Mouse (Mus musculus) liver, adult 10 weeks (tissue): ENCODE results near the gene Golt1a. TPM values are rescaled to one million over a fixed set of nuclear protein-coding genes. Genes with fewer than 3 reads are reported as not detected.

Source experiments
- polyA plus RNA-seq: library from polyadenylated mRNA; stranded (reverse); fragments of 350-450 nt; fragmentation: Illumina TruSeq; extraction: RNeasy Lipid Tissue Mini Kit (QIAGEN cat#74804); gene quantifications from one replicate; pipeline ENCODE4 v1.2.3, GENCODE M21; 2014; ENCODE audit warnings: low read depth, low replicate concordance

Gene Golt1a
- 3.9 TPM for polyA plus RNA-seq

GRCm38 (mm10) chr1:133309652-133310267 is at the start of gene Golt1a:
Gene Golt1a, plus strand, starts transcription at chr1:133309800.

GRCm38 (mm10) chr1:133321267-133321925 is 11.8 kb downstream of the Golt1a start, which contains the start of gene Kiss1:
Gene Kiss1, plus strand, starts transcription at chr1:133321875.

GRCm38 (mm10) chr1:133350210-133350609 is 40.6 kb downstream of the Golt1a start, which contains the start of gene Ren1:
Gene Ren1, plus strand, starts transcription at chr1:133350510.

GRCm38 (mm10) chr1:133363276-133364021 is 53.8 kb downstream of the Golt1a start, which contains the start of gene Etnk2:
Gene Etnk2, plus strand, starts transcription at chr1:133363572.

Other genes starting within 250 kb of the Golt1a start
- 75.1 TPM for gene Ppp1r15b, start 178.7 kb upstream of the Golt1a start, polyA plus RNA-seq
- gene Plekha6, start 145.6 kb upstream of the Golt1a start, polyA plus RNA-seq = 9.7 TPM
- not detected for gene Kiss1, start 12.1 kb downstream of the Golt1a start, polyA plus RNA-seq
- gene Ren1, start 40.7 kb downstream of the Golt1a start, polyA plus RNA-seq = not detected
- 145 TPM for gene Etnk2, start 53.8 kb downstream of the Golt1a start, polyA plus RNA-seq
- 0.82 TPM for gene Sox13, start 114.6 kb downstream of the Golt1a start, polyA plus RNA-seq